Mouse (Mus musculus) lung, postnatal 36 days (tissue): ENCODE measurements around the gene Tceal6.
"Not testable (repeated sequence)": the region's sequence is repeated elsewhere in the genome, so short reads cannot be mapped to it uniquely, and the experiment has no call there.

ENCODE experiments used
- DNase-seq: peaks from one replicate; pipeline ENCODE4 v3.0.0; 2022; ENCODE audit warnings: mixed read lengths

Gene Tceal6

DNA sequence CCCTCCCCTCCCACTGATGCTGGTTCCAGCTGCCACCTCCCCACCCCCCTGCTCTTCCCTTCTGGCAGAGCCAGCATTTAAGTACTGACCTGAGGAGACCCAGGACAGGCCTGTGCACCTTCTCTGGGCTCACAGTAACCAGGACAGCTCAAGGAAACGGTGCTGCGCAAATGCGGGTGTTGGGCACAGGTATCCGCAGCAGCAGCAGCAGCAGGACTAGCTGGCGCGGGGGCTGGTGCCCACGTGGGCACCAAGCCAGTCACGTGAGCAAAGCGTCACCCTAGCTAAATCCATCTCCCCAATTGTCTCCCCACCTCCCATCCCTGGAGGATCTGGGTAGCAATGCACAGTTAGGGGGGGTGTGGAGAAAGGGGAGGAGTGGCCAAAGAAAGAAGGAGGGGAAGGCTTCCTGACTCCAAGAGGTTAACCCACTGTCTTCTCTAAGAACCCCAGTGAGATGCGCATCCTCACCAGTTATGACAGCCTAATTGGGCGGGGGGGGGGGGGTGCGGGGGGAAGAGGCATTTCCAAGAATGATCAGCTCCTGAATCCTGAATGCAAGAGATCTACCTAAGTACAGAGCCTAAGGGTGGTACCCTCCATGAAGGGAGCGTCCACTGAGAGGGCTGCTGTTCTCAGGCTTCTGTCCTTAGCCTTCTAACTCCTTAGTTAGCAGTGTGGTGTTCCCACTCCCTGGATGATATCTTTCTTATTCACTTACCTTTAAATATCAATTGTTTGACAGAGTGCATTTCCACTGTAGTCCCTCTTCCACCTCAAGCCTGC lies at the start of gene Tceal6:
Gene Tceal6, minus strand, starts transcription at position 252 of the 786 bp plus-strand sequence.
- DNase-seq: no peak

GRCm38 (mm10) chrX:135209773-135210435 lies 583 bp downstream of the Tceal6 start:
- not testable (repeated sequence) for DNase-seq

GRCm38 (mm10) chrX:135189924-135190323 lies 20.6 kb downstream of the Tceal6 start:
- not testable (repeated sequence) for DNase-seq

- not testable (repeated sequence) for DNase-seq
Observed at GRCm38 (mm10) chrX:135188661-135189060, 21.8 kb downstream of the Tceal6 start.

GRCm38 (mm10) chrX:135177532-135177931 lies 33.0 kb downstream of the Tceal6 start, which contains the start of gene Gm15023:
Gene Gm15023, minus strand, starts transcription at chrX:135177632.
- DNase-seq: not testable (repeated sequence)
